Mouse (Mus musculus) CD4-positive, CD25-positive, alpha-beta regulatory T cell, adult 2 months (primary cell): ENCODE results near the gene Dnajb3.

Experiments
- DNase-seq: peaks from one replicate; pipeline ENCODE4 v3.0.0-alpha.2; 2012; ENCODE audit warnings: low read depth, low spot score

Gene Dnajb3

DNA sequence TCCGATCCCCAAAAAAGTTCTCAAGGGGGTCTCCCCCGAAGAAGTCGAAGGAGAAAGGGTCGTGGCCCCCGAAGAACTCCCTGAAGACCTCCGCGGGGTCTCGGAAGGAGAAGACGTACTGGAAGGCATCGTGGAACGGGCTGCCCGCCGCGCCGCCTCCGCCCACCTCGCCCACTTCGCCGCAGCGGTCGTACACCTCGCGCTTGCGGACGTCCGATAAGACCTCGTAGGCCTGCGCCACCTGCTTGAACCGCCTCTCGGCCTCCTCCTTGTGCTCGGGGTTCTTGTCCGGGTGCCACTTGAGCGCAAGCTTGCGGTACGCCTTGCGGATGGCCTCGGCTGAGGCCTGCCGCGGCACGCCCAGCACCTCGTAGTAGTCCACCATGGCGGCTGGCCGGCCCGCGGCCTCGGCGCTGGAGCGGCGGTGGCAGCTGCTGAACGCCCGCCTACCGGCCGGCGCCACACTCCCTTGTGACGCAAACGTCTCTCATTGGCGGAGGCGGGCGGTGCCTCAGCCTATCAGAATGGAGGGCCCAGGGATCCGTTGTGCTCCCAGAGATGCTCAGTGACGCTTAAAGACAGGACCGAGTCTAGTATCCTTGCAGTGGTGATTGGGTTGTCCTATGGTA is at the start of gene Dnajb3:
Gene Dnajb3 (minus strand): TSS at position 489 of the 629 bp plus-strand sequence.
- DNase-seq = peak; percentile 76

DNA sequence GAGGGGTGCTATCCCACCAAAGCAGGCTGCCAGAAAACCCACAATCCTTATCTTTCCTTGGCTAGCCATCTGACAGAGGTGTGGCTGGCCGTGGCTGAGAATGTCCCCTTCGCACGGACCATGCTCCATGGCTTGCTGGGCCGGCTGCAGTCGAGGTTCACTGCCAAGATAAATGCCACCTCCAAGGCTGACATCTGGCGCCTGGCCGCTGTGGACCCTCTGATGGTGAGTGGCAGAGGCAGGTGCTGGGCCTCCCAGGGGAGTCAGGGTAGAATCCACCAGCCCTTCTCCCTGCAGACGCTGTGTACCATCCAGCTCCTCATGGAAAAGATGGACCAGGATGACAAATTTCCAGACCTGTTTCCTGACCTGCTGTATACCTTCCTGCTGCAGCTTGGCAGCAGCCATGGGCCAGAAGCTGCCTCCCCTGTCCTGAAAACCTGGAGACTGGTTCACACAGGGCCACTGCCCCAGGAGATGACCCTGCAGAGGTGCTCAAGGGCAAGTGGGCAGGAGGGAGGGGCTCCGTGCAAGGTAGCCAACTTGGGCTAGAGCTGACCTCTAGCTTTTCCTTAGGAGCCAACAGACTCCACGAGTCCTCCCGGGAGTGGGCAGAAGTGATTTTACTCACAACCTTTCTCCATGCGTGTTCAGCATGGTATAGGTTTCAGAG is 49.3 kb upstream of the Dnajb3 start:
- DNase-seq = no peak

DNA sequence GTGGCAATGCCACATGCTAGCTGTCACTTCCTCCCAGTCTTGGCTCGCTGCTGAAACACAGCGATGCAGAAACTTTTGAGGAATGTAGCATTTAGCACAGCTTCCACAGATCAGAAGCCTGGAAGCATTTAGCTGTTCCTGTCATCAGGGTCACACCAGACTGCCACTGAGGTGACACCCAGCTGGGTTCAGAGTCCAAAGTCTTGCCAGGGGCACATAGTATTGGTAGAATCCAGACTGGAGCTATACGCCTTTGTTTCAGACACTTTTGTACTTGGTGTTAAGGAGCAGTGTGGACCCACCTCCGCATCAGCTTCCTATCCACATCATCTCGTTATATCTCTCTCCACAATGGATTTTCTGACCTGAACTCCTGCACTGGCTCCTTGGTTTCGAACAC is 48.0 kb upstream of the Dnajb3 start:
- no peak for DNase-seq

DNA sequence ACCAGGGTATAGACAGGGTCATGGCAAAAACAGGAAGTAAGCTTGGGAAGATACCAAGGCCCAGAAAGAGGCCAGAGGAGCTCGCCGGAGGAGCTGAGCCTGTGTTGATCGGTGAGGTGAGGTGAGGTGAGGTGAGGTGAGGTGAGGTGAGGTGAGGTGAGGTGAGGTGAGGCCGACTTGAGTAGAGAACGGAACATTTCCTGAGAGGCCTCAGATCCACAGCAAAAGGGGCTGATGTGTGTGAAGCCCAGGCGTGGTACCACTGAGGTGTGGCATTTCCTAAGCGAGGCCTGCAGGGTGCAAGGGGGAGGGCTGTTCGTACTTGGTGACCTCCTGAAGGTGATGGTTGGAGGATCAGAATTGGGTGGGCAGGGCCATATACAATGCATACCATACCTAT is 47.5 kb upstream of the Dnajb3 start:
- no peak for DNase-seq

DNA sequence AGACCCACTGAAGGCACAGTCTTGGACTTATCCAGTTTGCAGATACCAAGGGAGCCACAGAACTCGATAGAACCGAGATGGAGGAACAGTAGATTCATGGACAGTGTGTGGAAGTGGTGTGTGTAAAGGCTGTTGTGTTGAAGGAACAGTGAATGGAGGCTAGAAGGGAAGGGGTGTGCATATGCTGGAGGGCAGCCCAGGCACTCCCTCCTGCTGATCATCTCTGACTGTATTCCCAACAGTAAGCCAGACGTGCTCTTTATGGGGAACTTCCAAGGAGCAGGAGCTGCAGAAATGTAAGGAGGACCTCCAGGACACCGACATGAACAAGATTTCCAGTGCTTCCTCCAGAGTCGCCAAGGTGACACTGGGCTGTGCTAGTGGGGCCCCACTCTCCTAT is 44.4 kb upstream of the Dnajb3 start:
- no peak for DNase-seq

DNA sequence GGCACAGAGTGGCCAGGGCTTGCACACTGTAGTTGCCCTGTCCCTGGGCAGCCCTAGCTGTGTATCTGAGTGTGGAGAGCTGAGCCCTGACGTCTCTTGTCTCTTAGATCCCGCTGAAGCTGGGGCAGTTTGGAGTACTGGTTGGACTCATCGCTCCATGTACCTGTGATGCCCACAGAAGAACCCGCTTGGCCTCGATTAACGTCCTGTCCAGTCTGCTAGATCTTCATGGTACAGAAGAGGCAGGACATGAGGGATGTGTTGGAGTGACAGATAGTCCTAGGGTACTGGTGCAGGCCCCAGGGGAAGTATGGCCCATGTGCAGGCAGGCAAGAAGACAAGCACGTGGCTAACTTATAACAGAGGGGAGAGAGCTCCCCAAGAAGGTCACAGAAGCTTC is 44.0 kb upstream of the Dnajb3 start:
- no peak for DNase-seq

DNA sequence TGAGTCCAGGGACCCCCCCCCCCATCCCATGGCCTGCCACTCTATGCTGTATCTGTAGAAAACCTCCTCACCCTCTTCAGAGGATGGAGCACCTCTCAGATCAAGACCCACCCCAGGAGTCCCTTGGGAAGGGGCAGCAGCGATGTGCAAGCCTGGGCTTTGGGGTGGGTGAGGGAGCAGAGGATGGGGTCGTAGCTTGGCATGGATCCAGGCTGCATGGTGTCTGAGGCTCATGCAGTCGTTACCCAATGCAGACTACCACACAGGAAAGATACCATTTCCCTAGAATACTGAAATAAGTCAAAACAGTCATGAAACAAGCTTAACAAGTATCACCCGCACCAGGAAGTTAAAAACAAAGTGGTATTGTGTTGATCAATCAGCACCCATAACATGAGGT is 43.1 kb upstream of the Dnajb3 start:
- no peak for DNase-seq

DNA sequence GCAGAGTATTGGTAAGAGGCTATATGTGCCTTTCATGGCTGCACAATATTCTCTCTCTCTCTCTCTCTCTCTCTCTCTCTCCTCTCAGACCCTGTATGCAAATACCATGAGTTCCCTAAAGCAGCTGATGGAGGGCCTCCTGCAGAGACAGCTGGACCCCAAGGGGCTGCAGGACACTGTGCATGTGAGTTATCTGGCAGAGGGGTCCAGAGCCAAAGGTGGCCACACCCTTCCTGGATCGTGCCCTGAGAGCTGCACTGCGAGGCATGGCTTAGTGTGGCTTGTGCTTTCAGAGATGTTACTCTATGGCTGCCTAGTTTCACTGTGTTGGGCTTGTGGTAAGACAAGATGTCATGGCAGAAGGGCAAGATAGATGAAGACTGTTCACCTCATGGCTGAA is 42.1 kb upstream of the Dnajb3 start:
- no peak for DNase-seq

DNA sequence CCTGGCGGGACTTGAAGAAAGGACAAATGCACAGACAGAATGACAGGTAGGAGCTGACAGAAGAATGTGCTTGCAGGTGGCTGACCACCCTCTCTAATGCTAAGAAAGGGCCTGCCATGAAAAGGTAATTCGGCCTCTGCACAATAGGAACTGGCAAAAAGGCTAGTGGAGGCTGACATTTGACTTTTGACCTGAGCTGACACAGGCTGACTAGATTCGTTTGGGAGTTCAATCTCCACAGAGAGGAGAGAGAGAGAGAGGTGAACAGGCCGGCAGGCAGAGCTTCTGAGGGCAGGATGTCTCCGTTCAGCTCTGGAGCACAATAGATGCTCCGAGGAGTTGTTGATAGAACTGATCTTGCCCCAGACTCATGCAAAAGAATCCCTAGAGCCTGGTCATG is 40.8 kb upstream of the Dnajb3 start:
- no peak for DNase-seq

DNA sequence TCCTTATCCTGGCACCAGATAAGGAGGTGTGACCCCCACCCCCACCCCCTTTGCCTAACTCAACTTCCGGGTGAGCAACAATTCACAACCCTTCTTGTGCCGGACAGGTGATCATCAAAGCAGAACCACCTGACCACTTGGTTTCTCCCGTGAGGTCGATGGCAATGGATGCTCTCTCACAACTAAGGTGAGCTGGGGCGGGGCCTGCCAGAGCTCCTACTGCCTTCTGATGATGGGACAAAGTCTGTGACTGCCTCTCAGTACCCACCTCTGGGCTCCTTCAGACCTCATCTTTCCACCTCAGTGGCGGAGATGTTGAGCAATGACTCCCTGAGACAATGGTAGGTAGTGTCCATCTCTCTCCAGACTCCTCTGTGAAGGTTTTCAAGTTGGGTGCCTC is 40.3 kb upstream of the Dnajb3 start:
- DNase-seq = no peak

DNA sequence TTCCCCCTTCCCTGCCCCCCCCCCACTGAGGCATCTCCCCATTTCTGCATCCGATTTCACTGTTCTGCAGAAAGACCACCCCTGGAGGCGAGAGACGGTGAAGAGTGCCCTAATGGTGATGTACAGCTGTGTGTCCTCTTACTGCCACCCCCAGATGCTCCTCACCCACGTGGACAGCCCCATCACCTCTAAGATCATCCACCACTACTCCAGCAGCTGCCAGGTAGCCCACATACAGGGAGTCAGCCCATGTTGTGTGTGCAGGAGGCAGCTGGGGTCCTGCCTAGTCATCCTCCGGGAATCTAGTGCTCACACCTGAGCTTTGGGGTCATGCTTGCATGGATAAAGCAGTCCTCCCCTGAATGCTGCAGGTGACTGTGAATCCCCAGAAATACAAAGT is 38.3 kb upstream of the Dnajb3 start:
- no peak for DNase-seq

DNA sequence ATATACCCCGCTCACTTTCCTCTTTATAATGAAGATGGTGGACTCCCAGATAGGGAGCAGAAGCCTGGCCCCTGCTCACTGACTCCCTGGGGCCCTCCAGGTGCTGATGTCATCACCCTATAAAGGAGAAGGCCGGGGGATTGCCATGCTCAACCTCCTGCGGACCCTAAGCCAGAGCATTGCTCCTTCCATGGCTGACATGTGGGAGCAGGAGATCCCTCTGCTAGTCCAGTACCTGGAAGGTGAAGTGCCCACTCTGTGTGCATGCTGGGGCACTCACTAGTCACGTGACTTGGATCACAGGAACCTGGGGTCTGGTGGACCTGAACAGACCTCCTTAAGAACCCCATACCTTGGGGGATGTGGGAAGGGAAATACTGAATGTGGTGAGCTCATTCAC is 35.0 kb upstream of the Dnajb3 start:
- DNase-seq = no peak

DNA sequence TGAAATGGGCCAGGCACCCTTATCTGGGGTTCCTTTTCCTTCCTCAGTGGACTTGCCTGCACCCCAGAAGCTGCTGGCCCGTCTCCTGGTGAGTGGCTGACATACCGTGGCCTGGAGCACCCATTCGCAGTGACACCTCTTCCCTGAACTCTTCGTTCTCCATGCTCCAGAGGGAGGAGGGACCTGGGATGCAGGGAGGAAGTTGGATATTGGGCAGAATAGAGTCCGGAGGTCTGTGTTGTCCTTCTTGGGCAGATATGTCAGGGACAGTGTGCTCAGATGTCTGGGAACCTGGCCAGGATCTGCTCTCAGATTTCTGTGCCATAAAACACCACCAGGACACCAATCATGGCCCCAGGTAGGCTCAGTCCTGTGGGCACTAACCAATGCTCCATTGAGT is 34.5 kb upstream of the Dnajb3 start:
- no peak for DNase-seq

DNA sequence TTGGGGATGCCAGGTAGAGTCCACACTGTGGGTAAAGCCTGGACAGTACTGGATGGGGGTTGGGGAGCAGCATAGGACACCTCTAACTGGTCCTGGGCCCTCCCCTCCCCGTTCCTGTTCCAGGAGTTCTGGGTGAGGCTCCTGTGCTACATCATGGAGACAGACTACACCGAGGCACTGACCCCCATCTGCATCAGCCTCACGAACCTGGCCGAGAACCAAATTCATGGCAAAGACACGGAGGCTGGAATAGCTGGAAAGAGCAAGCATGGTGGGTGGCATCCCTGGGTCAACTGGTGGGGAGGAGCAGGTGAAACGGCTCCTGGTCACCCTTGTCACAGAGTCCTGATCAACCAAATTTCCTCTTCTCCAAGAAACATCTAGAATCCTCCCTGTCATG is 33.2 kb upstream of the Dnajb3 start:
- DNase-seq = no peak

DNA sequence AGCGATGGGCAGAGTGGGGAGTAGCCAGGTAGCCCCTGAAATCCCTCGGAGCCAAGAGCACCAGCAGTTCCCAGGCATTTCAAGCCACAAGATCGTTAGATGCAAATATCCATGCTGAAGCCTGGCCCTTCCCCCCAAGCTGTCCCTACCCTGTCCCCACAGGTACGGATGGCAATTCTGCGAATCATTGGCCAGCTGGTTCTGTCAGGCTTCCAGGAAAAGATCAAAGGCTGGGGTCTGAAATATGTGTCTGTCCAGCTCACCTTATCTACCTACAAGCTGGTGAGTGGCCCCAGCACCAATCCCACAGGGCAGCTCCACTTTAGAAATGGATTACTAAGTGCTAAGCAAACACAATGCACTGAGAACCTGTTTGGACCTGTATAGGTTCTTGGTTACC is 31.7 kb upstream of the Dnajb3 start:
- DNase-seq = no peak

DNA sequence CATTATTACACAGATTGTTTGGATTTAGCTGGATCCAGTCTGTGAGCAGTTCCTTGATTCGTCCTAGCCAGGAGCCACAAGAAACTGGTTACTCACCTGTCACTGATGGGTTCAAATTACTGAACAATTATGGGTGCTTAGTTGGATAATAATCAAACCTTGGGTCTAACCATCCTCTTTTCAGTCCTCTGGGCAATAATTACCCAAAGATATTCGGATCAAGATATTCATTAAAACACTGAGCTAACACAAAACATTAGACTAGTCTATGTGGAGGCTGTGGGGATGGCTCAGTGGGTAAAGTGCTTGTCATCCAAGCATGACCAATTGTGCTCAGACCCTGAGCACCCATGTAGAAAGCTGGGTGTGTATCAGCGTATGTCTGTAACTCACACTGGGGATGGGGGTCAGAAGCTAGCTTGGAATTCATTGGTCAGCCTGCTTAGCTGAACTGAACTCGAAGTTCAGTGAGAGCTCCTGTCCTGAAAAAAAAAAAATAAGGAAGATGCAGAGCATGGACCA is 30.4 kb upstream of the Dnajb3 start:
- no peak for DNase-seq

DNA sequence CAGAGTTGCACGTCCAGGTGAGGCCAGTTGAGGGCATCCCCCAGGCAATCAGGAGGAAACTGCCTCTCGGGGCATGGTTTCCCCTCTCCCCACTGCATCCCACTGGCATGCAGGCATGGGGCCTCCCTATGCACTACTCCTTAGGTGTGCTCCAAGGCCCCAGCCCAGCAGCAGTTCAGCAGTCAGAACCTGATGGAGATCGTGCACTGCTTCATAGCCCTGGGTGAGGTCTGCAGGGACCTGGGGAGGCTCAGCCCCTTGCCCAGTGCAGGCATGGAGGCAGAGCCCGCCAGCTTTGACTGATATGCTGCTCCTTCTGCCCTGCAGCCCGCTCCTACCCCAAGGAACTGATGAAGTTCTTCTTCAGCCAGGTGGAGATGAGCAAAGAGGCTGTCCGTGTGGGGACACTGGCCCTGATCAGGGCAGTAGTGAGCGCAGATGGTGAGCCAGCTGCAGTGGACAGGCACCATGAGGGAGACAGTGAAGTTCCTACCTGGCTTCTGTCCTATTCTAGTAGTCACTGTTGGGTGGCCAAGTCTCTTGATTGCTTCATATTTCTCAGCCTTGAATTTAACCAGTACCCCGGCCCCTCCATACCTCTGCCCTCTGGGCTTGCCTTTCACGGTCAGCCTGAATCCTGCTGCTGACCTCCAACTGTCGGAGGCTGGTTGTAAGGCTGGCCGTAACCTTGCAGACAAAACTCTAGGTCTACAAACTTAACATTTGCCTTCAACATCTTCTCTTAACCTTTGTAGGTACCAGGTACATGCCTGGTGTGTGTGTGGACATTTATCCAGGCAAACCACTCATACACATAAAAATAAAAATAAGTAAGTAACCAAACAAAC is 29.7 kb upstream of the Dnajb3 start:
- no peak for DNase-seq

DNA sequence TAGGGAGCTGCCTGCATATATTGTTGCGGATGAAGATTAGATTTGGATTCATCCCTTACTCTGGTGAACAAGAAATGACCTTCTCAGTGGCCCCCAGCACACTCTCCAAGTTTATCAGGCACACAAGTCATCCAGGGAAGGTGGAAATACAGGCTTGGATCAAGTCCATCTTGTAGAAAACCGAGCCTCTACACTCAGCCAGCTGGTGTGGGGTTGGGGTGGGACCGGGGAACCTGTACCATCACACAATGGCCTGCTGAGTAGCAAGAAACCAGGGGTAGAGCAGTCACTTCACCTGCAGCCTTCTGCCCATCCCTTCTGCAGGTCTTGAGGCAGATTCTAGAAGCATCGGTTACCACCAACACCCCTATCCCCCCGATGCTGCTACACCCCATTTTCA is 29.1 kb upstream of the Dnajb3 start:
- no peak for DNase-seq

DNA sequence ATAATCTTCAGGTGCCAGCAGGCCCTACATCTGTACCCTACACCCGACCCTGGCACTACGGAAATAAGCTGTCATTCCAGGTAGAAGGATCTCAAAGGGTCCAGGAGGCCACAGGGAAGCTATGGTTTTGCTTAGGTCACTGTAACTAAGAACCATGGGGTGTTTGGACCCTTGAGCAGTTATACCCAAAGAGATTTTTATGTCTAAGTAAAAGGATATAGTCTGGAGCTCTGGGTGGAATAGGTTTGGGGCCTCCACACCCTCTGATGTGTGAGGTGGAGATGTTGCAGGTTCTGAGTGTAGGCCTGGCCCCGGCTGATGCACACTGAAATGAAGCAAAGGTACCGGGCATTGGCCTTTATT is 28.6 kb upstream of the Dnajb3 start:
- no peak for DNase-seq

DNA sequence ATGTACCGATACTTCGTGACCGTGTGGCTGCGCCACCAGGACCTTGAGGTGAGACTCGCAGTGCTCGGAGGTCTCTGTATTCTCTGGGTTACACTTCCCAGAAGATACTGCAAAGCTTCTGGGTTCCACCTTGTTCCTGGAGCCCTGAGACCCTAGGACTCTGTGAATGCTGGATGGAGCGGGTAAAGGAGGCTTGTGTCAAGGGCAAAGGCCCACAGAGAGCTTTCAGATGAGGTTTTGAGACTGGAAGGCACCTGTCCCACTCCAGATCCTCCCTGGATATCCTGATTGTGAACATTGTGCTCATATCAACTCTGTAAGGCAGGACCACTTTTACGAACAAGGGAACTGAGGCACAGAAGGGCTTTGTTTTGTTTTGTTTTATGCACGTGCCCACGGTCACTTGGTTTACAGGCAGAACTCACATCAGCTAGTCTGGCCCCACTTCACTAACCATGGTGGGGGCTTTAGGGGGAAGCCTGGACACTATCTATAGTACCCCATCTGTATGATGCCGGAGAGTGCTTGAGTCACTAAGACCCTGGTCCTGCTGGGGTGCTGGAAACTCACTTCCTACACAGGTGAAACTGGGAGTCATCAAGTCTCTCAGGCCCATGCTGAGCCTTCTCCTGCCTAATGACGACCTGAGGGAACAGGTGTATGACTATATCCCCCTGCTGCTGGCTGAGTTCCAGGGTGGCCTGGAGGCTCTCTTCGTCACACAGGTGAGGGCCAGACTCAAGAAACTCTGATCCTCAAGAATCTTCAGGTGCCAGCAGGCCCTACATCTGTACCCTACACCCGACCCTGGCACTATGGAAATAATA is 28.1 kb upstream of the Dnajb3 start:
- DNase-seq = no peak

DNA sequence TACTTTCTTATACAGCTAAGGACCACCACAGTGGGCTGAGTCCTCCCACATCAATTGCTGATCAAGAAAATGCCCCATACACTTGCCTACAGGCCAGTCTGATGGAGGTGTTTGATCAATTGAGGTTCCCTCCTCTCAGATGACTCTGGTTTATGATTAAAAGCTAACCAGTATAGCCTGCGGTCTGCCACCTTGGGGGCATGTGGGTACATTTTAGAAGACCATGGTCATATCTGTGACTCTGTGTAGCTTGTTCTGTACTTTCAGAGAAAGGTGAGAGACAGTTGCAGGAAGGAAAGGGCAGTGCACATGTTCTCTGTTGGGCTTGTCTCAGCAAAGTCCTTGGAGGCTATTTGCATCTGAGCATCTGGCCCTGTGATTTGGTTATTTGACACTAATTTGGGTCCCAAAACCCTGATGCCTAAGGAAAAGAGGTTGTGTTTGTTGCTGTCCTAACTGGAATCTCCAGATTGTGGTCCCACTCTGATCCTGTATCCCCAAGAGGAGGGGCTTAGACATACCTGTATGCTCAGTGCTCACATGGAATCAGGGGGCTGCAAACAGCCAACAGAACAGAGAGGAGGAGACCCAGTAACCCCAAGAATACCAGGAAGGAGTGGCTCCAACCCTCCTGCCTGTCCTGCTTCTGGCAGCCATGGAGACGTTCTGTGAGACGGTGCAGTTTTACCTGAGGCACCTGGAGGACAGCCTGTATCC is 27.2 kb upstream of the Dnajb3 start:
- DNase-seq = no peak
